Mouse (Mus musculus) stomach, embryonic 14.5 days (tissue): ENCODE measurements around the gene Vmn1r211. TPM values are rescaled to one million over a fixed set of nuclear protein-coding genes. Genes with fewer than 3 reads are reported as not detected.
"Not testable (repeated sequence)": the region's sequence is repeated elsewhere in the genome, so short reads cannot be mapped to it uniquely, and the experiment has no call there.

Experiments
- ATAC-seq: fragments of 200-750 bp; cut with Nextera tagmentation; 2 replicates; pipeline ENCODE4 v1.8.0; 2017; ENCODE audit warnings: low read depth, moderate TSS enrichment; ENCODE audit not compliant: insufficient number of reproducible peaks, insufficient read depth, low FRiP score
- H3K27ac ChIP-seq: fragments of 300-500 bp; sonication (generic); 2 replicates; pipeline ENCODE4 v1.5.1; 2014; ENCODE audit warnings: mild to moderate bottlenecking, low read length, moderate library complexity, mixed read lengths
- H3K27me3 ChIP-seq: fragments of 300-500 bp; sonication (generic); 2 replicates; pipeline ENCODE4 v1.6.1; 2014; ENCODE audit warnings: low read length, control low read depth, mixed read lengths; ENCODE audit not compliant: control insufficient read depth, insufficient read depth
- H3K36me3 ChIP-seq: fragments of 300-500 bp; sonication (generic); 2 replicates; pipeline ENCODE4 v1.6.1; 2014; ENCODE audit warnings: mild to moderate bottlenecking, control low read depth, low read length, moderate library complexity, mixed read lengths; ENCODE audit not compliant: control insufficient read depth, insufficient read depth
- H3K4me1 ChIP-seq: fragments of 300-500 bp; sonication (generic); 2 replicates; pipeline ENCODE4 v1.6.1; 2014; ENCODE audit warnings: low read length, control low read depth, mixed read lengths; ENCODE audit not compliant: control insufficient read depth, insufficient read depth
- H3K4me2 ChIP-seq: fragments of 300-500 bp; sonication (generic); replicated peaks from 2 replicates; pipeline ENCODE4 v1.6.1; 2014; ENCODE audit warnings: low read depth, low read length, control low read depth
- H3K4me3 ChIP-seq: fragments of 300-500 bp; sonication (generic); 2 replicates; pipeline ENCODE4 v1.5.1; 2014; ENCODE audit warnings: low read depth, low read length, control low read depth
- H3K9ac ChIP-seq: fragments of 300-500 bp; sonication (generic); replicated peaks from 2 replicates; pipeline ENCODE4 v1.6.1; 2014; ENCODE audit warnings: low read depth, mild to moderate bottlenecking, control low read depth, low read length, moderate library complexity, mixed read lengths
- H3K9me3 ChIP-seq: fragments of 300-500 bp; sonication (generic); 2 replicates; pipeline ENCODE4 v1.6.1; 2016; ENCODE audit warnings: low read depth, low read length, control low read depth; ENCODE audit not compliant: control insufficient read depth
- WGBS: fragments of 180-500 bp; shearing (Covaris S2); extraction: QIAGEN DNeasy Blood & Tissue Kit; methylation state at CpG from one replicate; pipeline ENCODE4 v1.1.7; 2014; 5-methylcytosine and 5-hydroxymethylcytosine counted together
- polyA plus RNA-seq: library from polyadenylated mRNA; unstranded; fragments of >200 nt; fragmentation: Nextera tagmentation; extraction: Ambion mirVana; gene quantifications from 2 replicates; pipeline ENCODE4 v1.2.1, GENCODE M21; 2014

Gene Vmn1r211
- polyA plus RNA-seq, result not detected in 2 replicates

GRCm38 (mm10) chr13:22857461-22857860, at the start of gene Vmn1r211:
TSS of gene Vmn1r211 (minus strand) at chr13:22857561.
- no peak for ATAC-seq

GRCm38 (mm10) chr13:22884105-22884504, 26.7 kb upstream of the Vmn1r211 start, which contains the start of gene Vmn1r212:
TSS of gene Vmn1r212 (minus strand) at chr13:22884205.
- Histone ChIP-seq H3K36me3 (no peaks in the 10 kb centered on the region), H3K4me3 (no peak within 1 kb of the TSS), H3K4me1 (no peaks in the 10 kb centered on the region), H3K9ac (no peak within 1 kb of the TSS), H3K9me3 (no peaks in the 10 kb centered on the region), H3K27me3 (no peaks in the 10 kb centered on the region), H3K4me2 (no peak within 1 kb of the TSS), H3K27ac (no peak within 1 kb of the TSS)
- no peak for ATAC-seq
- 81% methylated on average over 4 of the region's 4 CpGs for whole genome bisulfite sequencing

More at GRCm38 (mm10) chr13:22857461-22857860, at the start of gene Vmn1r211:
- Histone ChIP-seq H3K9ac (no peak within 1 kb of the TSS), H3K4me2 (no peak within 1 kb of the TSS), H3K36me3 (no peaks in the 10 kb centered on the region), H3K4me1 (no peaks in the 10 kb centered on the region), H3K9me3 (no peaks in the 10 kb centered on the region), H3K4me3 (no peak within 1 kb of the TSS), H3K27me3 (no peaks in the 10 kb centered on the region), H3K27ac (no peak within 1 kb of the TSS)
- 50% methylated on average over 1 of the region's 1 CpGs for WGBS

- Histone ChIP-seq H3K4me2 (no peak overlapping the region), H3K4me1 (no peaks in the 10 kb centered on the region), H3K27me3 (no peaks in the 10 kb centered on the region), H3K9ac (no peak overlapping the region), H3K9me3 (no peaks in the 10 kb centered on the region), H3K27ac (no peak overlapping the region), H3K36me3 (no peaks in the 10 kb centered on the region), H3K4me3 (no peak overlapping the region)
- WGBS, result 94% methylated on average over 1 of the region's 1 CpGs
- ATAC-seq, result no peak
These were observed 21.9 kb upstream of the Vmn1r211 start for GRCm38 (mm10) chr13:22879257-22879656.

GRCm38 (mm10) chr13:22854760-22855159, 2.6 kb downstream of the Vmn1r211 start:
- H3K4me3 ChIP-seq, result no peak overlapping the region
- no peak overlapping the region for H3K4me2 ChIP-seq
- no peak overlapping the region for H3K9ac ChIP-seq
- H3K27ac ChIP-seq, result no peak overlapping the region
- WGBS, result 76% methylated on average over 4 of the region's 4 CpGs
- ATAC-seq, result no peak
- H3K4me1 ChIP-seq, result no peaks in the 10 kb centered on the region
- no peaks in the 10 kb centered on the region for H3K9me3 ChIP-seq
- no peaks in the 10 kb centered on the region for H3K36me3 ChIP-seq
- H3K27me3 ChIP-seq, result no peaks in the 10 kb centered on the region

GRCm38 (mm10) chr13:22846798-22847197, 10.6 kb downstream of the Vmn1r211 start:
- H3K9ac ChIP-seq, result no peak overlapping the region
- H3K4me2 ChIP-seq, result no peak overlapping the region
- no peaks in the 10 kb centered on the region for H3K4me1 ChIP-seq
- WGBS, result 82% methylated on average over 1 of the region's 1 CpGs
- H3K27me3 ChIP-seq, result no peaks in the 10 kb centered on the region
- H3K4me3 ChIP-seq, result no peak overlapping the region
- no peaks in the 10 kb centered on the region for H3K36me3 ChIP-seq
- H3K9me3 ChIP-seq, result no peaks in the 10 kb centered on the region
- no peak overlapping the region for H3K27ac ChIP-seq
- no peak for ATAC-seq

GRCm38 (mm10) chr13:22844304-22844703, 13.1 kb downstream of the Vmn1r211 start:
- not testable (repeated sequence) for H3K4me1 ChIP-seq, H3K9me3 ChIP-seq, H3K4me2 ChIP-seq, H3K36me3 ChIP-seq, H3K27ac ChIP-seq, ATAC-seq, H3K27me3 ChIP-seq, H3K9ac ChIP-seq, H3K4me3 ChIP-seq
- WGBS, result 76% methylated on average over 3 of the region's 3 CpGs

GRCm38 (mm10) chr13:22831248-22831647, 26.1 kb downstream of the Vmn1r211 start, which contains the start of gene Vmn1r210:
TSS of gene Vmn1r210 (minus strand) at chr13:22831348.
- no peak within 1 kb of the TSS for H3K27ac ChIP-seq
- no peak for ATAC-seq
- no peaks in the 10 kb centered on the region for H3K4me1 ChIP-seq
- H3K27me3 ChIP-seq, result no peaks in the 10 kb centered on the region
- no peaks in the 10 kb centered on the region for H3K36me3 ChIP-seq
- no peak within 1 kb of the TSS for H3K9ac ChIP-seq
- no peak within 1 kb of the TSS for H3K4me2 ChIP-seq
- 53% methylated on average over 4 of the region's 4 CpGs for WGBS
- H3K9me3 ChIP-seq, result no peaks in the 10 kb centered on the region
- H3K4me3 ChIP-seq, result no peak within 1 kb of the TSS

- WGBS, result 30% methylated on average over 7 of the region's 7 CpGs
- H3K9me3 ChIP-seq, result not testable (repeated sequence)
These were observed 28.0 kb downstream of the Vmn1r211 start for GRCm38 (mm10) chr13:22829395-22829794.

GRCm38 (mm10) chr13:22821601-22822000, 35.8 kb downstream of the Vmn1r211 start:
- H3K4me3 ChIP-seq, H3K4me2 ChIP-seq, H3K9me3 ChIP-seq, H3K4me1 ChIP-seq, H3K27me3 ChIP-seq, H3K36me3 ChIP-seq, ATAC-seq, H3K9ac ChIP-seq, H3K27ac ChIP-seq: not testable (repeated sequence)
- 76% methylated on average over 1 of the region's 1 CpGs for WGBS

More at GRCm38 (mm10) chr13:22829395-22829794, 28.0 kb downstream of the Vmn1r211 start:
- H3K36me3 ChIP-seq, H3K4me1 ChIP-seq, H3K9ac ChIP-seq, H3K4me3 ChIP-seq, H3K27ac ChIP-seq, ATAC-seq, H3K4me2 ChIP-seq, H3K27me3 ChIP-seq: not testable (repeated sequence)
